Mouse (Mus musculus) cortical plate, adult 2 months (tissue): ENCODE results near the gene Hemgn. TPM values are rescaled to one million over a fixed set of nuclear protein-coding genes. Genes with fewer than 3 reads are reported as not detected.

Experiments
- H3K27ac ChIP-seq: fragments of 200-500 bp; 2 replicates; pipeline ENCODE4 v1.5.1; 2012; ENCODE audit warnings: low read length, control low read depth, inconsistent platforms; ENCODE audit not compliant: insufficient read depth
- H3K4me1 ChIP-seq: fragments of 200-500 bp; 2 replicates; pipeline ENCODE4 v1.6.1; 2011; ENCODE audit warnings: low read length; ENCODE audit not compliant: control insufficient read depth, insufficient read depth
- H3K4me3 ChIP-seq: fragments of 200-500 bp; 2 replicates; pipeline ENCODE4 v1.5.1; 2011; ENCODE audit warnings: mild to moderate bottlenecking, low read length, control low read depth; ENCODE audit not compliant: insufficient read depth
- CTCF ChIP-seq: fragments of 200-500 bp; IDR thresholded peaks from 2 replicates; pipeline ENCODE4 v1.5.1; 2011; ENCODE audit warnings: mild to moderate bottlenecking, control low read depth, low read length; ENCODE audit not compliant: insufficient read depth; ENCODE audit errors: extremely low read depth
- POLR2A ChIP-seq: fragments of 200-500 bp; IDR thresholded peaks from 2 replicates; pipeline ENCODE4 v1.6.1; 2011; ENCODE audit warnings: mild to moderate bottlenecking, low read length, control low read depth; ENCODE audit not compliant: insufficient read depth; ENCODE audit errors: extremely low read depth
- polyA plus RNA-seq: library from polyadenylated mRNA; depleted of rRNA; stranded (reverse); fragments of >200 nt; gene quantifications from 2 replicates; pipeline ENCODE4 v1.2.3, GENCODE M21; 2012

The Hemgn gene
- polyA plus RNA-seq, 1 experiment, result not detected

GRCm38 (mm10) chr4:46418851-46419250 lies 5.5 kb upstream of the Hemgn start:
- TF ChIP-seq CTCF, result no peak
- no peak for TF ChIP-seq POLR2A
- no peak overlapping the region for H3K27ac ChIP-seq
- no peaks in the 10 kb centered on the region for H3K4me1 ChIP-seq
- H3K4me3 ChIP-seq, result no peak overlapping the region

DNA sequence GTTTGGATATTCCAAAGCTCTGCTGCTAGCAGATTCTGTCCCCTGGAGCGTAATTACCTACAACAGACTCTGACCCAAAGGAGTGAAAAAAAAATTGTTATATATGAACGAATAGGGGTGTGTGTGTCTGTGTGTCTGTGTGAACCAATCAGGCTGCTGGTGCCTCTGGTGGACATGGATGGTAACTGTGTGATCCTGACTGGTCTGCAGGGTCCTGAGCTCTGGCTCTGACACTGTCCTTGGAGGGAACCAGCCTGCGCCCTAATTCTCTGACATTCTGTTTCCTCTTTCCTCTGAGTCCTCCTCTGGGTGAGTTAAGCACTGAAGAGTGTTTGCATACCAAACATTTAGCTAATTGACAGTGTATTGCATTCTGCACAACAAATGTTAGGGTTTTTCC lies 4.2 kb upstream of the Hemgn start:
- Histone ChIP-seq H3K27ac (no peak overlapping the region), H3K4me1 (no peaks in the 10 kb centered on the region), H3K4me3 (no peak overlapping the region)
- no peak for TF ChIP-seq POLR2A
- TF ChIP-seq CTCF, result no peak

GRCm38 (mm10) chr4:46412113-46412512 lies 1.2 kb downstream of the Hemgn start:
- no peaks in the 10 kb centered on the region for H3K4me1 ChIP-seq
- no peak overlapping the region for H3K4me3 ChIP-seq
- no peak overlapping the region for H3K27ac ChIP-seq
- TF ChIP-seq CTCF, result no peak
- no peak for TF ChIP-seq POLR2A

DNA sequence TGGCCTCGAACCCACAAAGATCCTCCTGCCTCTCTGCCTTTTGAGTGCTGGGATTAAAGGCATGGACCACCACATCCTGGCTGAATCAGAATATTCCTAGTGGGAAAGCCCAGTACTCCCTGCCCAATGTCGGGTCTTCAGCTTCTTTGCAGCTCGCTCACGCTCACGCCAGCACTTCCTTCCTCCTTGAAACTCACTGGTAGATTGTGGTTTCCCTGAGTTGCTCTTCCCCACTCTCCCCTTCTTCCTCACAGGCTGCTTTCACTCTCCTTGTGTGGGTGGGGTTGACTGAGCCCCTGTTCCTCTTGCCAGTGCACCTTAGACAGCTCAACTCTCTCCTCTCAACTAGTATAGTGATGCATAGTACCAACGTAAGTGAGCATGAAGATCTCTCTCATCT lies 1.8 kb downstream of the Hemgn start:
- Histone ChIP-seq H3K4me3 (no peak overlapping the region), H3K27ac (no peak overlapping the region)
- TF ChIP-seq POLR2A (no peak), CTCF (no peak)

DNA sequence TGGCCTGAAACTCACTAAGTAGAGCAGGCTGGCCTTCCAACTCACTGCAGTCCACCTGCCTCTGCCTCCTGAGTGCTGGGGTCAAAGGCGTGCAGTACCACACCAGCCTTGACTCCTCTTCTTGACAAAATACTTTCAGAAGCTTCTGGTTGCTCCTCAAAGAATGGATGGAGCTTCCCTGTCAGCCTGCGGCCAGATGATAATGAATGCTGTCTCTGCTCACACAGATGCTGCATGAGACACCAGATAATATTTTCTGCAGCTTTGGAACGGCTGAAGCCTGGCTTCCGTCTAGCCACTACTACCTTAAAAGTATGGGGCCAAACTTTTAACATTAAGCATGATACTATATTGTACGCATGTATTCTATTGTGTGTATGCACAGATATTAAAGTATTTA lies 2.6 kb downstream of the Hemgn start:
- H3K4me3 ChIP-seq, result no peak overlapping the region
- H3K27ac ChIP-seq, result no peak overlapping the region
- H3K4me1 ChIP-seq, result no peaks in the 10 kb centered on the region
- TF ChIP-seq POLR2A (no peak), CTCF (no peak)

More for the DNA sequence above, 1.8 kb downstream of the Hemgn start:
- no peaks in the 10 kb centered on the region for H3K4me1 ChIP-seq

DNA sequence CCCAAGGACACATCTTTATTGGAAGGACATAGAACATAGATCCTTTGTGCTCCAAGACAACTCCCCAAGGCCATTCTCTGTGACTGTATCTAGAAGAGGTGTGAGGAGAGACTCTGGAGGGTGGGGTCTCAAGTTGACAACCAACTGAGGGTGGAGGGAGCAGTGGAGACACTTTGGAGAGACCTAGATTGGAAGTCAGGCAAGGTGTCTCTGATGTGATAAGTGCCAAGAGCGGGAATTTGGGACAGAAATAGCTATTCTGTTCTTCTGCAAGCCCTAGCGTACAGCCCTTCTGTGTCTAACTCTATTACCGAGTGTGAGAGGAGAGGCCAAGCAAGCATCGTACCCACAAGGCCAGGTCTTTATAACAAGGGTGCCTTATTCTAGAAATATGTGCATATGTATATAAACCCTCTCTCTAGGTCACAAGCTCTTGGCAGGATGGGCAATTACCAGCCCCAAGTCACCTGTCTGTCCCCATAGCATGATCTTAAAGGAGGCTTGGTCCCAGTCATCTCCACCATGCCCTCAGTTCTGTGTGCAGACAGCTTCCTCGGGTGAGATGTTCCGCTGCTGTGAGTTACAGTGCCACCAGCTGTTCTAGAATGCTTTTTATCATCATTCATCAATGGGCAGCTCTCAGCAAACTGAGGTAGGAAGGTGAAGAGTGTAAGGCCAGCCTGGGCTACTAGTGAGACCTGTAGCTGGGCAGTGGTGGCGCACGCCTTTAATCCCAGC lies 6.2 kb downstream of the Hemgn start:
- no peaks in the 10 kb centered on the region for H3K4me1 ChIP-seq

DNA sequence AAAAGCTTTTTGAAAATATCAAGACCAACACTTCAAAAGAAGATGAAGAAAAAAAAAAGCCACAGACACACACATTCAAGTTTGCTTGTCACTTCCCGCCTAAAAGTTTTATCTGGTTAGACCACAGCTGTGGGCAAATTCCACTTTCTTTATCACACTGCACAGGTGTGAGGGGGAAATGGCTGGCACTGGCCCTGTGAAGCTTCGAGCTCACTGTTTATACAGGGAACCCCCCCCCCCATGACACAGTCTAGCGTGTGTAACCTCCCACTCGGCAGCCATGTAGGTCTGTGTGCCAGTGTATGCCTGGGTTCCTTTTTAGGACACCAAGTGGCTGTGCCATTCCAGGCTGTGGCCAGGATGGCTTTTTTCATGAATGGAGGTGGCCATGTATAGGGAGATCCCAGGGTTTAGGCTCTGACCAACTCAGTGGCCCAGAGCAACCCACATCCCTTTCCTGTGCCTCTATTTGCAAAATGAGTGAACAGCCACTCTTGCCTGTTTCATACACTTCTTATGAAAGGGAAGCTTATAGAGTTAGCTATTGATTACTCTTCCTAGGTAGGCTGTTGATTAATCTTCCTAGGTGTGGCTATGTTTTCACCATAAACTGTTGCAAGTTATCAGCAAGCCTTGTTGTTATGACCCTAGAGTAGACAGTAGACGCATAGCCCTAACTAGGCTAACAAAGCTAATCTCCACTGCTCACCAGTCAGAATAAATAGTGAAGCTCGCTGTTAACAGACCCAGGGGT lies 9.1 kb downstream of the Hemgn start:
- no peak overlapping the region for H3K4me3 ChIP-seq
- TF ChIP-seq CTCF, result no peak
- no peak for TF ChIP-seq POLR2A
- no peaks in the 10 kb centered on the region for H3K4me1 ChIP-seq
- H3K27ac ChIP-seq, result no peak overlapping the region

More for the DNA sequence above, 6.2 kb downstream of the Hemgn start:
- TF ChIP-seq CTCF (no peak), POLR2A (no peak)
- H3K27ac ChIP-seq, result no peak overlapping the region
- H3K4me3 ChIP-seq, result no peak overlapping the region

- TF ChIP-seq POLR2A (no peak), CTCF (no peak)
- no peak overlapping the region for H3K27ac ChIP-seq
Observed at GRCm38 (mm10) chr4:46398839-46399238, 14.5 kb downstream of the Hemgn start.

GRCm38 (mm10) chr4:46395736-46396135 lies 17.6 kb downstream of the Hemgn start:
- Histone ChIP-seq H3K4me1 (no peaks in the 10 kb centered on the region), H3K4me3 (no peak overlapping the region), H3K27ac (no peak overlapping the region)
- TF ChIP-seq CTCF, result no peak

More at GRCm38 (mm10) chr4:46398839-46399238, 14.5 kb downstream of the Hemgn start:
- Histone ChIP-seq H3K4me3 (no peak overlapping the region), H3K4me1 (no peaks in the 10 kb centered on the region)

- Histone ChIP-seq H3K4me3 (no peak overlapping the region), H3K27ac (no peak overlapping the region), H3K4me1 (no peaks in the 10 kb centered on the region)
- TF ChIP-seq CTCF, result no peak
- no peak for TF ChIP-seq POLR2A
Observed at GRCm38 (mm10) chr4:46394388-46394787, 18.9 kb downstream of the Hemgn start.
